Mouse (Mus musculus) MEL (cell line): ENCODE measurements at regions not wholly inside any gene's neighbourhood (a gene's known extent, or its start where the extent isn't known, plus 50 kb on each side); places are given as distances from the start of the nearest gene placed in this dataset.

Experiments
- DNase-seq: peaks from one replicate; pipeline ENCODE4 v3.0.0; 2011; ENCODE audit warnings: low read depth, low spot score
- H3K27ac ChIP-seq: 2 replicates; pipeline ENCODE4 v1.5.1; 2012; ENCODE audit warnings: low read depth, mild to moderate bottlenecking, control low read depth, low read length, moderate library complexity; ENCODE audit not compliant: control insufficient read depth
- H3K27me3 ChIP-seq, 2 experiments: fragments of 150-350 bp in 1 of 2; sonication (generic) in 1 of 2; 2 replicates each; pipeline ENCODE4 v1.6.1; 2012; ENCODE audit warnings: low read length in 2 of 2, mild to moderate bottlenecking in 2 of 2, improper control_type of control experiment in 1 of 2, moderate library complexity in 1 of 2; ENCODE audit not compliant: insufficient read depth in 2 of 2, control insufficient read depth in 1 of 2
- H3K36me3 ChIP-seq, 2 experiments: 2 replicates each; pipeline ENCODE4 v1.6.1; 2012 to 2014; ENCODE audit warnings: low read length in 2 of 2, improper control_type of control experiment in 1 of 2, inconsistent platforms in 1 of 2, mild to moderate bottlenecking in 1 of 2; ENCODE audit not compliant: insufficient read depth in 2 of 2, control insufficient read depth in 1 of 2
- H3K4me1 ChIP-seq, 2 experiments: fragments of 150-350 bp in 1 of 2; sonication (generic) in 1 of 2; 2 replicates each; pipeline ENCODE4 v1.6.1; 2012; ENCODE audit warnings: low read length in 2 of 2, improper control_type of control experiment in 1 of 2, mild to moderate bottlenecking in 1 of 2; ENCODE audit not compliant: insufficient read depth in 2 of 2, control insufficient read depth in 1 of 2
- H3K4me3 ChIP-seq, 2 experiments: fragments of 150-350 bp in 1 of 2; sonication (generic) in 1 of 2; 2 replicates each; pipeline ENCODE4 v1.5.1; 2012; ENCODE audit warnings: low read depth in 2 of 2, low read length in 2 of 2, mild to moderate bottlenecking in 2 of 2, moderate library complexity in 2 of 2, control low read depth in 1 of 2, improper control_type of control experiment in 1 of 2; ENCODE audit not compliant: control insufficient read depth in 1 of 2, insufficient read depth in 1 of 2
- H3K79me2 ChIP-seq: 2 replicates; pipeline ENCODE4 v1.6.1; 2012; ENCODE audit warnings: mild to moderate bottlenecking, low read length, moderate library complexity; ENCODE audit not compliant: control insufficient read depth, poor library complexity, insufficient read depth
- H3K9ac ChIP-seq: 2 replicates; pipeline ENCODE4 v1.6.1; 2012; ENCODE audit warnings: low read depth, mild to moderate bottlenecking, control low read depth, low read length, moderate library complexity; ENCODE audit not compliant: control insufficient read depth, poor library complexity, severe bottlenecking
- H3K9me3 ChIP-seq: fragments of 150-350 bp; sonication (generic); replicated peaks from 2 replicates; pipeline ENCODE4 v1.6.1; 2012; ENCODE audit warnings: mild to moderate bottlenecking, low read length, improper control_type of control experiment, moderate library complexity; ENCODE audit not compliant: insufficient read depth
- BHLHE40 ChIP-seq: IDR thresholded peaks from 2 replicates; pipeline ENCODE4 v1.6.1; 2012; ENCODE audit warnings: low read depth, mild to moderate bottlenecking, inconsistent platforms, low read length, improper control_type of control experiment, borderline replicate concordance
- CTCF ChIP-seq, 3 experiments: IDR thresholded peaks in 2 of 3; conservative IDR thresholded peaks in 1 of 3; 2 replicates each; pipeline ENCODE4 v1.5.1; 2011 to 2012; ENCODE audit warnings: low read length in 3 of 3, low read depth in 2 of 3, mild to moderate bottlenecking in 2 of 3, improper control_type of control experiment in 1 of 3, inconsistent platforms in 1 of 3, mixed read lengths in 1 of 3, moderate library complexity in 1 of 3; ENCODE audit not compliant: control insufficient read depth in 1 of 3, insufficient read depth in 1 of 3, poor library complexity in 1 of 3, severe bottlenecking in 1 of 3
- E2F4 ChIP-seq: IDR thresholded peaks from 2 replicates; pipeline ENCODE4 v1.6.1; 2011; ENCODE audit warnings: low read depth, low read length, improper control_type of control experiment, borderline replicate concordance
- EP300 ChIP-seq, 2 experiments: IDR thresholded peaks; 2 replicates each; pipeline ENCODE4 v1.6.1; 2011; ENCODE audit warnings: improper control_type of control experiment in 2 of 2, low read length in 2 of 2, low read depth in 1 of 2, mild to moderate bottlenecking in 1 of 2
- GATA1 ChIP-seq: IDR thresholded peaks from 2 replicates; pipeline ENCODE4 v1.6.1; 2011; ENCODE audit warnings: low read depth, low read length, improper control_type of control experiment
- HCFC1 ChIP-seq: IDR thresholded peaks from 2 replicates; pipeline ENCODE4 v1.6.1; 2012; ENCODE audit warnings: low read depth, mild to moderate bottlenecking, inconsistent platforms, low read length, improper control_type of control experiment, moderate library complexity
- KAT2A ChIP-seq: conservative IDR thresholded peaks from 2 replicates; pipeline ENCODE4 v1.6.1; 2012; ENCODE audit warnings: low read depth, low read length, improper control_type of control experiment, inconsistent platforms
- MAZ ChIP-seq: IDR thresholded peaks from 2 replicates; pipeline ENCODE4 v1.6.1; 2012; ENCODE audit warnings: low read depth, mild to moderate bottlenecking, inconsistent platforms, low read length, improper control_type of control experiment
- MEF2A ChIP-seq: IDR thresholded peaks from 2 replicates; pipeline ENCODE4 v1.6.1; 2014; ENCODE audit warnings: low read depth, mild to moderate bottlenecking, inconsistent platforms, low read length, improper control_type of control experiment; ENCODE audit not compliant: poor library complexity, insufficient replicate concordance, severe bottlenecking; ENCODE audit errors: extremely low read depth
- MYB ChIP-seq: IDR thresholded peaks from 2 replicates; pipeline ENCODE4 v1.6.1; 2011; ENCODE audit warnings: mild to moderate bottlenecking, low read depth, low read length, improper control_type of control experiment
- MYC ChIP-seq: IDR thresholded peaks from 2 replicates; pipeline ENCODE4 v1.6.1; 2011; ENCODE audit warnings: low read depth, mild to moderate bottlenecking, low read length, improper control_type of control experiment, moderate library complexity
- NELFE ChIP-seq: IDR thresholded peaks from 2 replicates; pipeline ENCODE4 v1.6.1; 2011; ENCODE audit warnings: low read depth, low read length, improper control_type of control experiment
- NRF1 ChIP-seq: IDR thresholded peaks from 2 replicates; pipeline ENCODE4 v1.6.1; 2014; ENCODE audit warnings: low read depth, mild to moderate bottlenecking, inconsistent platforms, low read length, improper control_type of control experiment, moderate library complexity; ENCODE audit not compliant: poor library complexity, insufficient read depth, severe bottlenecking
- POLR2A ChIP-seq, 2 experiments: IDR thresholded peaks; 2 replicates each; pipeline ENCODE4 v1.6.1; 2011 to 2012; ENCODE audit warnings: low read length in 2 of 2, mild to moderate bottlenecking in 2 of 2, control low read depth in 1 of 2, improper control_type of control experiment in 1 of 2, low read depth in 1 of 2, moderate library complexity in 1 of 2; ENCODE audit not compliant: control insufficient read depth in 1 of 2, insufficient read depth in 1 of 2, poor library complexity in 1 of 2
- POLR2AphosphoS2 ChIP-seq: IDR thresholded peaks from 2 replicates; pipeline ENCODE4 v1.6.1; 2011; ENCODE audit warnings: low read length, improper control_type of control experiment
- POLR2AphosphoS5 ChIP-seq: IDR thresholded peaks from 2 replicates; pipeline ENCODE4 v1.6.1; 2012; ENCODE audit warnings: low read depth, borderline replicate concordance, mild to moderate bottlenecking, inconsistent platforms, low read length, moderate library complexity, mixed read lengths
- RAD21 ChIP-seq: IDR thresholded peaks from 2 replicates; pipeline ENCODE4 v1.6.1; 2011; ENCODE audit warnings: mild to moderate bottlenecking, low read depth, low read length, improper control_type of control experiment
- RCOR1 ChIP-seq: IDR thresholded peaks from 2 replicates; pipeline ENCODE4 v1.6.1; 2012; ENCODE audit warnings: low read depth, mild to moderate bottlenecking, inconsistent platforms, low read length, improper control_type of control experiment
- USF1 ChIP-seq: IDR thresholded peaks from 2 replicates; pipeline ENCODE4 v1.6.1; 2014; ENCODE audit warnings: low read depth, mild to moderate bottlenecking, inconsistent platforms, low read length, improper control_type of control experiment, moderate library complexity
- USF2 ChIP-seq, 2 experiments: IDR thresholded peaks; 2 replicates each; pipeline ENCODE4 v1.6.1; 2011 to 2012; ENCODE audit warnings: improper control_type of control experiment in 2 of 2, low read length in 2 of 2, borderline replicate concordance in 1 of 2, inconsistent platforms in 1 of 2, low read depth in 1 of 2, mild to moderate bottlenecking in 1 of 2; ENCODE audit not compliant: insufficient read depth in 1 of 2
- ZC3H11A ChIP-seq: IDR thresholded peaks from 2 replicates; pipeline ENCODE4 v1.6.1; 2012; ENCODE audit warnings: low read depth, mild to moderate bottlenecking, inconsistent platforms, low read length, improper control_type of control experiment
- ZKSCAN1 ChIP-seq: IDR thresholded peaks from 2 replicates; pipeline ENCODE4 v1.6.1; 2012; ENCODE audit warnings: low read depth, mild to moderate bottlenecking, inconsistent platforms, low read length, improper control_type of control experiment, moderate library complexity

- no peaks in the 10 kb centered on the region for H3K79me2 ChIP-seq
- no peak for TF ChIP-seq CTCF (IDR thresholded peaks at IDR 0.05 in 2 of 3, conservative IDR thresholded peaks at IDR 0.05 in 1 of 3; ENCODE audit: control insufficient read depth in 1 of 3, insufficient read depth in 1 of 3, low read depth in 2 of 3, low read length in 3 of 3, poor library complexity in 1 of 3, severe bottlenecking in 1 of 3)
- TF ChIP-seq POLR2AphosphoS2, result no peak
- no peak for TF ChIP-seq RAD21
- TF ChIP-seq POLR2A (IDR thresholded peaks at IDR 0.05; ENCODE audit: control insufficient read depth in 1 of 2, insufficient read depth in 1 of 2, low read depth in 1 of 2, low read length in 2 of 2, poor library complexity in 1 of 2), result no peak
- TF ChIP-seq MYB, result no peak
- TF ChIP-seq KAT2A, result no peak
- TF ChIP-seq, all 39 proteins: peak for 0
- Histone ChIP-seq H3K4me3 (no peak overlapping the region), H3K27me3 (peaks cover 3 to 4% of the 10 kb centered on the region in 2 experiments; a peak in 2 of 4 replicates), H3K36me3 (peaks cover 0 to 10% of the 10 kb centered on the region in 2 experiments; a peak in 2 of 4 replicates), H3K4me1 (peaks cover 10 to 24% of the 10 kb centered on the region in 2 experiments), H3K27ac (no peak overlapping the region), H3K9me3 (no peaks in the 10 kb centered on the region), H3K9ac (no peak overlapping the region)
- no peak for DNase-seq
Measured at GRCm38 (mm10) chr2:167798076-167798782, 108.6 kb upstream of the Tmem189 start.

DNA sequence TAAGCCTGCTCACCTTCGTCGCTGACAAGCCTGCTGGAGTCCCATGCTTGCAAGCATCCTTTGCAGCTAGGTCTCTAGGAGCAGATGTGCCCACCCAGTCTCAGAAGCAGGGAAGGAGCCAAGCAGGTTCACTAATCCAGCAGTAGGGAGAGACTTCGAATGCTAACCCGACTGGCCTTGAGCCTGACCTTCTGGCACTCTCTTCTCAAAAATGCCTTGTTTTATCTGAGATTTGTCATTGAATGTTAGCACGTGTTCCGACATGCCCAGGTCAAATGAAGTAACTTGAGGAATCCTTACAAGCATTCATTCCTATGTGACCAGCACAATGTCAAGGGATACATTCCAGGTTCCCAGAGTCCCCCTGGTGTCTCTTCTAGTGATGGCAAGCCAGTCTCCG, 105.9 kb upstream of the Tmem189 start:
- Histone ChIP-seq H3K27ac (no peak overlapping the region), H3K79me2 (no peaks in the 10 kb centered on the region), H3K4me3 (no peak overlapping the region), H3K9ac (no peak overlapping the region), H3K4me1 (peaks cover 0 to 6% of the 10 kb centered on the region in 2 experiments; a peak in 2 of 4 replicates), H3K9me3 (no peaks in the 10 kb centered on the region), H3K36me3 (peaks cover 0 to 2% of the 10 kb centered on the region in 2 experiments; a peak in 2 of 4 replicates), H3K27me3 (peaks cover 3 to 4% of the 10 kb centered on the region in 2 experiments; a peak in 2 of 4 replicates)
- no peak for DNase-seq
- no peak for TF ChIP-seq NELFE
- TF ChIP-seq USF1, result no peak
- TF ChIP-seq ZC3H11A, result no peak
- no peak for TF ChIP-seq USF2 (IDR thresholded peaks at IDR 0.05; ENCODE audit: borderline replicate concordance in 1 of 2, insufficient read depth in 1 of 2, low read depth in 1 of 2, low read length in 2 of 2)
- no peak for TF ChIP-seq NRF1
- TF ChIP-seq BHLHE40, result no peak
- TF ChIP-seq RCOR1, result no peak
- no peak for TF ChIP-seq MYC
- no peak for TF ChIP-seq MAZ
- TF ChIP-seq GATA1, result no peak
- no peak for TF ChIP-seq MEF2A
- TF ChIP-seq MYB, result no peak
- no peak for TF ChIP-seq EP300 (IDR thresholded peaks at IDR 0.05; ENCODE audit: low read depth in 1 of 2, low read length in 2 of 2)
- TF ChIP-seq CTCF (IDR thresholded peaks at IDR 0.05 in 2 of 3, conservative IDR thresholded peaks at IDR 0.05 in 1 of 3; ENCODE audit: control insufficient read depth in 1 of 3, insufficient read depth in 1 of 3, low read depth in 2 of 3, low read length in 3 of 3, poor library complexity in 1 of 3, severe bottlenecking in 1 of 3), result no peak
- no peak for TF ChIP-seq ZKSCAN1
- TF ChIP-seq POLR2AphosphoS2, result no peak
- TF ChIP-seq POLR2AphosphoS5, result no peak
- TF ChIP-seq E2F4, result no peak
- no peak for TF ChIP-seq HCFC1
- TF ChIP-seq POLR2A (IDR thresholded peaks at IDR 0.05; ENCODE audit: control insufficient read depth in 1 of 2, insufficient read depth in 1 of 2, low read depth in 1 of 2, low read length in 2 of 2, poor library complexity in 1 of 2), result no peak
